Mouse (Mus musculus): ENCODE data around the gene Hoxc8. TPM values are rescaled to one million over a fixed set of nuclear protein-coding genes. Genes with fewer than 3 reads are reported as not detected.

The Hoxc8 gene
- polyA plus RNA-seq, 1 experiment = 1.1 TPM

- no peaks in the 10 kb centered on the region for H3K36me3 ChIP-seq (ENCODE audit: control insufficient read depth, insufficient read depth)
- no peak overlapping the region for H3K4me3 ChIP-seq (ENCODE audit: insufficient read depth, poor library complexity, severe bottlenecking)
- no peak for TF ChIP-seq MYOD1 (IDR thresholded peaks at IDR 0.05; ENCODE audit: control insufficient read depth, insufficient read length, low read depth)
- TF ChIP-seq MYOG (IDR thresholded peaks at IDR 0.05; ENCODE audit: control insufficient read depth, extremely low read depth, insufficient read length) = no peak
- TF ChIP-seq USF1 (IDR thresholded peaks at IDR 0.05; ENCODE audit: low read depth) = no peak
- TF ChIP-seq CEBPB (IDR thresholded peaks at IDR 0.05; ENCODE audit: low read depth) = no peak
- no peak for TF ChIP-seq MAX (IDR thresholded peaks at IDR 0.05)
- TF ChIP-seq CTCF (IDR thresholded peaks at IDR 0.05; ENCODE audit: control insufficient read depth, insufficient read depth, insufficient read length) = no peak
- no peak for TF ChIP-seq FOSL1 (IDR thresholded peaks at IDR 0.05; ENCODE audit: insufficient read depth, low read length, poor library complexity, severe bottlenecking)
- H3K27me3 ChIP-seq (ENCODE audit: control insufficient read depth, insufficient read depth, insufficient read length) = no peaks in the 10 kb centered on the region
- no peak overlapping the region for H3ac ChIP-seq (ENCODE audit: control insufficient read depth, insufficient read length, low read depth)
- H3K79me3 ChIP-seq (ENCODE audit: low read depth) = no peaks in the 10 kb centered on the region
- H3K79me2 ChIP-seq (ENCODE audit: control insufficient read depth, insufficient read depth) = no peaks in the 10 kb centered on the region
These were observed 51.8 kb downstream of the Hoxc8 start for GRCm38 (mm10) chr15:103042209-103042608.

Small RNA genes lying within 50 kb of the gene (microRNA-seq; reads per million reads assigned to microRNA genes)
- 2,942 reads per million, percentile 91 among the genes with 10 or more reads in this experiment for gene Mir196a-2 (ENCODE audit: borderline microRNAs expressed)
- gene Mir615 (ENCODE audit: borderline microRNAs expressed) = 2,253 reads per million, percentile 90 among the genes with 10 or more reads in this experiment

Other genes starting within 250 kb of the Hoxc8 start
- gene Hoxc13, start 69.5 kb upstream of the Hoxc8 start, polyA plus RNA-seq (2012; fragmentation: generic; extraction: Trizol) = 8.2 TPM
- gene Hoxc12, start 53.9 kb upstream of the Hoxc8 start, polyA plus RNA-seq (2012; fragmentation: generic; extraction: Trizol) = 4.9 TPM
- 34.6 TPM for gene Hoxc11, start 36.2 kb upstream of the Hoxc8 start, polyA plus RNA-seq (2012; fragmentation: generic; extraction: Trizol)
- 49.6 TPM for gene Hoxc10, start 23.8 kb upstream of the Hoxc8 start, polyA plus RNA-seq (2012; fragmentation: generic; extraction: Trizol)
- 1.6 TPM for gene Hoxc5, start 23.2 kb upstream of the Hoxc8 start, polyA plus RNA-seq (2012; fragmentation: generic; extraction: Trizol)
- gene Hoxc9, start 14.2 kb upstream of the Hoxc8 start, polyA plus RNA-seq (2012; fragmentation: generic; extraction: Trizol) = 9.4 TPM
- gene Hoxc6, start 7.7 kb downstream of the Hoxc8 start, polyA plus RNA-seq (2012; fragmentation: generic; extraction: Trizol) = 10.6 TPM
- 3.4 TPM for gene Hoxc4, start 28.3 kb downstream of the Hoxc8 start, polyA plus RNA-seq (2012; fragmentation: generic; extraction: Trizol)
- gene Smug1, start 176.5 kb downstream of the Hoxc8 start, polyA plus RNA-seq (2012; fragmentation: generic; extraction: Trizol) = 15.7 TPM
- gene Cbx5, start 249.2 kb downstream of the Hoxc8 start, polyA plus RNA-seq (2012; fragmentation: generic; extraction: Trizol) = 52.3 TPM
- gene Hnrnpa1, start 249.8 kb downstream of the Hoxc8 start, polyA plus RNA-seq (2012; fragmentation: generic; extraction: Trizol) = 625 TPM